Mouse (Mus musculus) liver, postnatal 0 days (tissue): ENCODE measurements around the gene Npl.
"Not testable (repeated sequence)": the region's sequence is repeated elsewhere in the genome, so short reads cannot be mapped to it uniquely, and the experiment has no call there.

ENCODE experiments used
- CTCF ChIP-seq: sonication (generic); IDR thresholded peaks from 2 replicates; pipeline ENCODE4 v1.5.1; 2016; ENCODE audit warnings: antibody characterized with exemption, low read depth
- EP300 ChIP-seq: IDR thresholded peaks from 2 replicates; pipeline ENCODE4 v1.6.1; 2016; ENCODE audit warnings: antibody characterized with exemption, low read depth, mild to moderate bottlenecking

- not testable (repeated sequence) for TF ChIP-seq CTCF, EP300
Observed at GRCm38 (mm10) chr1:153532896-153533295, 16.9 kb downstream of the Npl start.
